Mouse (Mus musculus): ENCODE data around the gene Mast4.

Mast4 gene

DNA sequence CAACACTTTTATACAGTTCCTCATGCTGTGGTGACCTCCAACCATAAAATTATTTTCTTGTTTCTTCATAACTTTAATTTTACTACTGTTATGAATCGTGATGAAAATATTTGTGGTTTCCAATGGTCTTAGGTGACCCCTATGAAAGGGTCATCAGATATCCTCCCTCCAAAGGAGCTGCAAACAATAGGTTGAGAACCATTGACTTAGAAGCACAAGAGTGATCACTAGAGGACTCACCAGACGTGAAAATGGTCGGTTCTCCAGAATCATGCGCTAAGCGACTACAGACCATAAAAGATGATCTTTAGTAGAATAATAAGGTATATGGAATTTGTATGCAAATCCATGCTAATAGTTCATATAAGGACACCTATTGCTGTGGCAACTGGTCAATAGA is 644.1 kb downstream of the Mast4 start:
- DNase-seq (ENCODE audit: low spot score) = no peak

DNA sequence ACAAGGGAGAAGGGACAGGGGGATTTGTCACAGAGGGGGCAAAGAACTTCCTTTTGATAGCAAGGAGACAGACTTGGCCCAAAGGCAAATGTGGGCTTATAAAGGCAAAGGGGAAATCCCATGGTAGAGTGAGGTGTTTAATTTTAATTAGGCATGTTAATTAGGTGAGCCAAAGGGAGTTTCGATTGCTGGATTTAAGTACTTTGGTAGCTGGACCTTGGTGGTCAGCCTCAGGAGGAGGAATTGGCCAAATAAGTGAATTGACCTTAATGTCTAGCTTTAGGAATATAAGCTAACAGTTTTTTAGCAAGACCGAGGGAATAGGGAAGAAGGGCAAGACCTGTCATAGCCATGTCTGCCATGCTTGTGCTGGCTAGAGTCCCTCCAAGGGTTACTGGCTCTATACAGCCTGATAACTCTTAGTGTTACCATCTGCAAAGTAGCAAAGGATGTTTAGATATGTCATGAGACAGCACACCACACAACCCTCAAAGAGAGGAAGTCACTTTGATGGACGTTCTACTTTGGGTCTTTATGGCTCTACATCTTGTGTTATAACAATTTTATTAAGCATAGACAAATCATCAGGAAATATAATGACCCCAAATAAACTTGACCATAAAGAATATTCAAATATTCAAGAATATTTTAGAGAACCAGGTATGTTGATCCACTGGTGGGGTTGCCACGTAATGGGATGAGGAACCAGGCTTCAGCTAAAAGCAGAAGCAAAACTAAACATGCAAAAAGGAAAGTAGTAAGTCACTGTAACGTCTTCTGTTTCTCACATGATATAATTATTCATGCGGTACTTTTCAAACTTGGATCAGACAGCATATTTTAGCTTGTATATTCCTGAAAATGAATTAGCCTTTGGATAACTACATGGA is 644.9 kb downstream of the Mast4 start:
- DNase-seq (ENCODE audit: low spot score) = no peak

DNA sequence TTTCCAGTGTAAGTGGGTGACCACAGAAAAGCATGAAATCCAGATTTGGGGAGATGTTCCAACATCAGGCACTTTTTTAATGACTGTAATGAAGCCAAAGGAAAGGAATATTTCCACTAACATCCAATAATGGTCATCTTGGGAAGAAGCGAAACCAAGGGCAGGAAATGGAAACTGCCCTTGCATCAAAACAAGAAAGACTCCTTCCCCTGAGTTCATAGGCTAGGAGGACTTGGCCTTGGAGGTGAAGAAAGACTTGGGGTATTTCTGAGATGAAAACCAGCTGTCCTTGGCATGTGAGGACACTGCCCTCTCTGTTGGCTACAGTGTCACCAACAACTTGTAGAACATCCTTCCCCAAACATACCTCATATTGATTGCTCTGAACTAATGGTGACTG is 646.2 kb downstream of the Mast4 start:
- no peak for DNase-seq (ENCODE audit: low spot score)

GRCm38 (mm10) chr13:102684890-102685289 is 649.4 kb downstream of the Mast4 start:
- DNase-seq (ENCODE audit: low spot score) = no peak

Measured in ovary, postnatal 36 days (tissue).